Mouse (Mus musculus): Measurements from ENCODE around the gene Add2.

Gene Add2

DNA sequence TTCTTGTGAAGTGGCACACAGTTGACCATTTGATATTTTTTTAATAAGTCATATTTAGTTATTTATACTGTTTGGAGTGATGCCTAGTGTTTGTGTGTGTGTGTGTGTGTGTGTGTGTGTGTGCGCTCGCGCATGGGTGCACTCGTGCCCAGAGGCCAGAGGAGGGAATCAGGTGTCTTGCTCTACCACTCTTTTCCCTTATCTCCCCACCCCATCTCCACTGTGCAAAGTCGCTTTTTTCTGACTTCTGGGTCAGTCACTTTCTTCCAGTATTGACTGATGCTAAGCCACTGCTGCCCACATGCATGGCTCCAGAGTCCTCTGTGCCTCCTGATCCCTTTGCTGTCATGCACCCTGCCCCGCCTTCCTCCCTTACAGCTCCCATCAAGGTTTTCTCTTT, 112.8 kb downstream of the Add2 start:
- no peak for DNase-seq (ENCODE audit: low read depth)

DNA sequence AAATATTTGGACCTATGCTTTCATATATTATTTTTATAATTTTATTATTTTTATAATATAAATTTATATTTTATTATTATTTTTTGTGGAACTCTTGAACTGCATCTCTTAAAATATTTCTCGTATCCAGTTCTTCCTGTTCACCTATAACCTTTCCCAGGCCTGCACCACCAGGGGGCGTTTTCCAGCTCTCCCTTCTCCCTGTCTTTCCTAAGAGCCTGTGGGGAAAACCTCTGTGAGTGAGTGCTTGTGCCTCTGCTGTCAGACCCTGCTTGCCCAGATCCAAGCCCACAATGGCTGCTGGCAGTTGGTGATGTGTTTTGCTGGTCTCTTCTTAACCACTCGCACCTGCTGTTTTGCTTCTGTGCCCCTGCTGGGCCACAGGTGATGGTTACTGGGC, 113.3 kb downstream of the Add2 start:
- DNase-seq (ENCODE audit: low read depth) = peak; percentile 81

DNA sequence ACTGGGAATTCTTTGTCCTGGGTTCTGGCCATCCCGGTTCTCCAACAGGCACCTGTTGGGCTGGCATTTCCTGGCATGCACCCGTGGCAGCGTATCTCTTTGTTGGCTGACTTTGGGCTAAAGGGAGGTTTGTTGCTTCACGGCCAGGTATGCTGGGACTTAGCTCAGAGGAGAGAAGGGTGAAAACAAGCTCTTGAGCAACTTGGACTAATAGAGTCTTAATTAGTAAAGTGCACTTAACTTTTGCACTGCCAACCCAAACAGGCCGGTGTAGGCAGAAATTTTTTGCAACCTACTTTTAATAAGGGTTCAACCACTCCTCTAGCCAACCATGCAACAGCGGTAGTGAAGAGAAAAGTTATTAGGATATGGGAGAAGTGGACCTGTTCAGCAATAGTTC, 116.5 kb downstream of the Add2 start:
- DNase-seq (ENCODE audit: low read depth) = no peak

DNA sequence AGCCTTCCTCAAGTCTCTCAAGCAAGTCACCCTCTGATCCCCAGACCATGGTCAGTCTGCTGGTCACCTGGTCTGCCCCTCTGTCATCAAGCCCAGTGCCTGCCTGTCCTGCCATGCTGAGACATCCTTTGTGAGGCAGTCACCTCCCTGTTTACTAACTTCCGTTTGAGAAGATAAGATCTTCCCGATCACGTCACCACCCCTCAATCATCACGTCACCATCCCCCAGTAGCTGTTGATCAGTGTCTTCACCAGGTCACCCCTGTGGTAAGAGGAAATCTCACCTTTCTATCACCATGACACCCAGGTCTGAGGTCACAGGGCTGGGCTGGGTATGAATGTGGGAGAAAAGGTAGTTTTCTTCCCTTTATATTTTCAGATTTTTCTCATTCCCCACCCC, 120.0 kb downstream of the Add2 start:
- no peak for DNase-seq (ENCODE audit: low read depth)

DNA sequence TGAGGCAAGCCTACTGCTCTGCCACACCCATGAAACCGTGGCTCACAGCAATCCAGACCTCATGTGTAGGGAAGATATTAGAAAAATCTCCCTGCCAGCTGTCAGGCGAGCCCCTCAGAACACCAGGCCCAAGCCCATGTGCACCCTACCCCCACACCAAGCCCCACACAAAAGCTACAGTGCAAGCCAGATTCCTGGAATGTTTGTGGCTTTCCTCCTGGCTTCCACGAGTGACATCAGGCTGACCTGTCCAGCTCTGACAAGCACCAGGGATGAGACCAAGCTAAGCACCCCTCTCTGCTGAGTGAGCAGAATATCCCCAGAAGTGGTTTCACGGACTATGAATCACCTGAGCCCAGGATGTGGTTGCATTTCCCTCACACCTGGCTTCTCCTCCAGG, 120.5 kb downstream of the Add2 start:
- no peak for DNase-seq (ENCODE audit: low read depth)

DNA sequence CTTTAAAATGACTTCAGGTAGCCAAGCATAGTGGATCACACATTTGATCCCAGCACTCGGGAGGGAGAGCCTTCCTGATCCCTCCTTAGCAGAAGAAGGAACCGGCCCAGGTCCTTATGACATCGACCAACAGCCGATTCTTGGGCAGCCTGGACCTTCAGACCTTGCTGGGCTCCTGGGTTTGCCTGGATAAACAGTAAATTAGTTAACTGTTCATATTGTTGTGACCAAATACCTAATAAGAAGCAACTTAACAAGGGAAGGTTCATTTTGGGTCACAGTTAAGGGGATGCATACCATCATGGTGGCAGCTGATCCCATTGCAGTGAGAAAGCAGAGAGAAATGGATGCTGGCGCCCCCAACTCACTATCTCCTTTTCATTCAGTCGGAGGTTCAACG, 124.2 kb downstream of the Add2 start:
- no peak for DNase-seq (ENCODE audit: low read depth)

DNA sequence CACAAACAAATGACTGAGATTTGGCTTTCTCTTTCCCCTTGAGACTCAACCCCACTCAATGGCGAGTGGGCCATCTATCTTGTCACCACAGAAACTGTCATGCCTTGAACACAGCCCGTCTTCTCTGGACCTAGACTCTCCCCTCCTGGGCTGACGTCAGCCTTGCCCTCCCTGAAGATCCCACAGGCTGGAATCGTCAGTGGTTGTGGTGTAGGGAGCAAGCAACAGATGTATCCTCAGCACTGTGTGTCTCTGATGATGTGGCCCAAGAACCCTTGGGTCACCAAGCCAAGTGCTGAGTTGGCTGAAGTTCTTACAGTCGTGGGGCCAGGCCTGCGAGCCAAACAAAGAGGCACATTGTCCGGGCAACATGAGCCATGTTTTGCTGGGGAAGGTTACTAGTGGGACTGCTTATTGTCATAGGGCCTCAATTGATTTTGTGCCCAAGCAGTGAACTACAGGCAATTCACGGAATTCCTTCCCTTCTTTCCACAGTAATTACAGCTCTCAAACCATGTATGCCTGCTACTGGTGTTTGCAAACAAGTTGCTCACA, 125.0 kb downstream of the Add2 start:
- no peak for DNase-seq (ENCODE audit: low read depth)

DNA sequence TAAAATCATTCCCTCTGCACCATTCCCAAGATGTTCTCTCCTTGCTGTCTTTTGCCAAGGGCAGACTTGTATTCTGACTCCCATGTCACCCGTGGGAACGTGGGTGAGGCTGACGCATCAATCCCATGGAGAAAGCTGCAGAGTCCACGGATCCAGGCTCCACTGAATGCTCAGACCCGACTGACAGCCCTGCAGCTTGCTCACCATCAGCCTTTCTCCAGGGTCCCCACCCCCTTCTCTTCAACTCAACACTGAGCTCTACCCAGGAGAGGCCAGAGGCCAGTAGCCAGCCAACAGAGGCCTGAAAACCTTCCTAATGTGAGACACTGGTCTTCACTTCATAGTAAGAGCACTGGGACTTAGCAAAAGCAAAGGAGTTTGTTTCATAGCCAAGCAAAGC, 125.5 kb downstream of the Add2 start:
- DNase-seq (ENCODE audit: low read depth) = no peak

DNA sequence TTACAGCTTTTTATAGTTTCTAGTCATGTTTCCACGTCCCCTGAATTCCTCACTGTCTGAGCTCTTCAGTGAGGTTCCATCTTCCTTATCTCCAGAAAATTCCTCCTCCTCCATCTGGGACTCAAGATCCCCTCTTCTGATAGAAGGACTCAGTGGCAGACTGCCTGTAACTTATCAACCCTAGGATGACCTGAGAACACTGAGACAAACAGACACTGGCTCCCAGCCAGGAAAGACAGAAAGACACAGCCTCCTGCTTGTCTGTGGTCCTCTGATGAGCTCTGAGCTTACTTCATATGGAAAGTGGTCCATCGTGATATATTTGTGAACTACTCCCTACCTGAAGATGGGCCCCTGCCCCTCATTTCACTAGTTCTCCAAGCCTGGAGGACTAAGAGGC, 126.0 kb downstream of the Add2 start:
- DNase-seq (ENCODE audit: low read depth) = no peak

DNA sequence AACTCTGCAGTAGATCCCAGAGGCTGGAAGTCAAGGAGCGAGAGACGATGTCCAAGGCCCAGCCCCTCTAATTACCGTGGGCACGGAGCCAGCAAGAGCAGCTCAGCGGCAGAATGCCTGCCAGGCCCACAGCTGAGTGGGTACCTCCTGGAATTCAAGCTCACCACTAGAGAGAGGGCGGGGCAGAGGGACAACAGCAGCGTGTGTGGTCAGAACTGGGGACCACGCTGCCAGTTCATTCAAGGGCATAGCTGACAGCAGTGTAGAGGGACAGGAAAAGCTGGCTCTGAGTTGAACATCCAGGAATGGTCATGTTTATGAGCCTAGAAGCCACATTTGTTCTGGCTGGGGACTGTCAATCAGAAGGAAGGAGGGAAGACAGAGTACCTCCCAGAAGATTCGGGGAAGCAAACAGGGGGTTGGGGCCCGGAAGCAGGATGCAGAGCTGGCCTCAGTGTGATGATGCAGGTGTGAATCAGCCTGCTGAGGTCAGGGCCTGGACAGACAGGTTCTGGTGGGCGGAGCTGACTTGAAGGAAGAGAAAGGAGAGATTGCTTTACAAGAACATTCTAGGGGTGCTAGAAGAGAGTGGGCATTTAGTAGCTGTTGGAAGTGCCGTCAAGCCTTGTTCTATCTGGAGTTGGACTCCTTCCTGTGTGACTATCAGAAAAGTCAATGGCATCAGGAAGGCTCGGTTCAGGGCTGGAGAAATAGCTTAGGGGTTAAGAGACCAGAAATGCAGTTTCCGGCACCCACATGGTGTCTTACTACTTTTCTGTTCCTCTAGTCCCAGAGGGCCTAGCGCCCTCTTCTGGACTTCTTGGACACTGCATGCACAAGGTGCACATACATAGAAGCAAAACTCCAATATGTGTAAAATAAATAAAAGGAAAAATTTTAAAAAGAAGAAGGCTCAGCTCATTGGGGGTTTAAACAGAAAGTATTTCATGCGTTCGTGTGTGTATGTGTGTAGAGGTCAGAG, 129.1 kb downstream of the Add2 start:
- DNase-seq (ENCODE audit: low read depth) = peak; percentile 45

DNA sequence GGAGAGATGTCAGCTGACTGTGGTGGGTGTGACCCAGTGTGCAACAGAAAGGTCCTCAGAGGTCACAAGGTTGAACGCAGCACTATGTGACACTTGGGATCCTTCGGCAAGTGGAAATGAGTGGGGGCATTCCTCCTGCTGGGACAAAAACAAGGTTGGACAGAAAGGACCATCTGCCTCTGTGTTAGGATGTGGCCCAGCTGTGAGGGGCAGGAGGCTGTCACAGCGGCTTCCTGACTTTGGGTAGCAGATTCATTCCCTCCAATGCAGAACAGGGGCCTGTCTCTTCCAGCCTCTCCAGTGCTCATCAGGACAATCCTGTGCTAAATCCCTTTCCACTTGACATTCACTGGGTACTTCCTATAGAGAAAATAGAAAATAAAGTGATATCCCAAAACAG, 132.4 kb downstream of the Add2 start:
- no peak for DNase-seq (ENCODE audit: low read depth)

DNA sequence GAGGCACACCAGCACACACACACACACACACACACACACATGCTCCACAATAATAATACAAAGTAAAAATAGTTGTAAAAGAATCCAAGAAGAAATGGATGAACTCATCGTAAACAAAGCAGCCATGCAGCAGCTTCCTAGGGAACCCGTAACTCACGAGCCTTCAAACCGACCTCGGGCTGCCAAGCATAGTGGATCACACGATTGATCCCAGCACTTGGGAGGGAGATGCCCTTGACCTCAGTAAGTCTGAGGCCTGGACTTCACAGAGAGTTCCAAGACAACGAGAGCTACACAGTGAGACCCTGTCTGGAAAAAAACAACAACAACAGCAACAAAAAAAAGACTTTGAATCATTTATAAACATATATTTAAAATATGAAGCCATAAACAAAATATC, 133.1 kb downstream of the Add2 start:
- no peak for DNase-seq (ENCODE audit: low read depth)

DNA sequence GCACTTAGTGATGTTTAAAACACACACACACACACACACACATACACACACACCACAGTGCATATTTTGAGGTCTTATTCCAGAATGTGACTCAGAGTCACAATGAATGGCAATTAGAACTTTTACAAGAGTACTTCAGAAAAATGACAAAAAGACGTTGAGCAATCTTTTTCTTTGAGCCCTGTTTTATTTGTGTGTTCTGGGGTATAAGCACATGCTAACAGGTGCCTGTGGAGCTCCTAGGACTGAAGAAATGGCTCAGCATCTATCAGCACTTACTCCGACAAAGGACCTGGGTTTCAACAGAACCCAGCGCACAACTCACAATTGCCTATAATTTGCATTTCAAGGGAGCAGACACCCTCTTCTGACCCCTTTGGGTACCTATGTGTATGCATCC, 135.5 kb downstream of the Add2 start:
- DNase-seq (ENCODE audit: low read depth) = no peak

DNA sequence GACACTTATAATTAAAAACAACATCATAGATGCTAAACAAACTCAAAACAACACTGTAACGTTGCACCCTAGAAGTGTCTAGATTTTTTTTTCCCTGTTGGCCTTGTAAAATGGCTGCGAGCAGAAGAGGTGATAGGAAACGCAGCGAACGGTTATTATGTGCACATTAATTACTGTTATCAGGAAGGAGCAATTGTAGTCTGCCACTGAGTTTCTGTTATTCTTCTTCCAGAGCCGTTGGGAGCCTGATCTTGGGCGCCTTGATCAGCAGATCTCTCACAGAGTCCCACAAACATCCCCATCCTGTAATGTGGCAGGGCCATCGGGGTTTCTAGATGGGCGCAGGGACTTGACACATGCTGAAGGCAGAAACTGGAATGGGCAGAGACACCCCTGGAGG, 137.9 kb downstream of the Add2 start:
- DNase-seq (ENCODE audit: low read depth) = no peak

DNA sequence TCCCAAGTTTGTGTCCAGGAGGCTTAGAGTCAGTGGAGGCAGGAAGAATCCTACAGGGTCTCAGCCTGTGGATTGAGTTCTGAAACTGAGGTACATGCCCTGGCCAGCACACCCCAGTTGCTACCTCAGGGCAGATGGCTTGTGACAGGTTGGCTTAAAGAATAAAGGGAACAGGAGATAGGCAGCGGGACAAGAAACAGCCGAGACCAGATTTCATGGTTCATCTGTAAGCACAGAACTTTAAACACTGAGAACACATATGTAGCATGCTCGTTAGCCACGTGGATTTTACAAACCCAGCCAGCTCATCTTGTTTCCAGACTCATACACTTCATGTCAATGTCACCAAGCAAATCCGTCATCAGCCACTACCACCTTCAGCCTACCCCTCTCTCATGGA, 139.4 kb downstream of the Add2 start:
- no peak for DNase-seq (ENCODE audit: low read depth)

DNA sequence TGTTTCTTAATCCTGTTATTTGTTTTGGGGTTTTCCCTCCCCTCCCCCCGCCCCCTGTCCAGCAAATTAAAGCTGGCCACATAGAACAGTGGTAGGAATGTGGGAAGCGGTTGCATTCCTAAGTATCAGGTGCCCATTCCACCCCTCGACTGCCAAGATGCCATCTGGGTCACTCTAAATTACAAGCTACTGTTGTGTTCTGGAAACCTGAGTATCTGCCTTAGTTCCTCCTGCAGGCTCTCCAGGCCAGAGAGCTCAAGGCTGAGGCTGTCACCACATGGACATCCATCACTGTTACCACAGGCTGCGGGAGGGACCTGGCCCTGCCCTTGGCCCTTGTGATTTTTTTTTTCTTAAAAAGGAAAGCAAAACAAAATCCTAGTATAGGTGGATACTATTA, 140.7 kb downstream of the Add2 start:
- DNase-seq (ENCODE audit: low read depth) = no peak

Data from NIH3T3 (cell line).